Mouse (Mus musculus) brain, embryonic 14.5 days (tissue): ENCODE measurements around the gene Rab42.

Experiments used
- CTCF ChIP-seq: fragments of 200-500 bp; IDR thresholded peaks from 2 replicates; pipeline ENCODE4 v1.5.1; 2012; ENCODE audit warnings: inconsistent platforms, mild to moderate bottlenecking, moderate library complexity, borderline replicate concordance; ENCODE audit not compliant: insufficient read depth, insufficient read length; ENCODE audit errors: extremely low read depth
- POLR2A ChIP-seq: fragments of 200-500 bp; IDR thresholded peaks from 2 replicates; pipeline ENCODE4 v1.6.1; 2012; ENCODE audit warnings: mild to moderate bottlenecking, inconsistent platforms, borderline replicate concordance; ENCODE audit not compliant: poor library complexity, insufficient read depth, insufficient read length, severe bottlenecking; ENCODE audit errors: extremely low read depth

- TF ChIP-seq CTCF (peak; percentile 40; the same call in 1 of the 2 replicates), POLR2A (no peak)
These were observed 6.8 kb upstream of the Rab42 start for GRCm38 (mm10) chr4:132309849-132310472.
